11 mouse cellular contexts compared by ENCODE assay signal in genomic region chr2:168678662-168679294, GRCm38 (mm10).
DNase-seq lines count a peak whose midpoint lies in the region; ATAC-seq and TF ChIP-seq lines count a peak whose summit lies in the region.
"Had no signal": no experiment of that assay in that cellular context is flagged by ENCODE, and none has a peak within 500 bp of the region (broad histone marks: within the 10 kb centered on the region; RNA-seq: fewer than 3 reads in every experiment).

No protein-coding gene starts in this region.

- H3K36me3 ChIP-seq in lung, postnatal 0 days (ENCODE audit: insufficient read depth, low read length): no peaks in the 10 kb centered on the region
- H3K36me3 ChIP-seq: G1E had no signal

- no peak for ATAC-seq in lung, postnatal 0 days
- no peak for ATAC-seq in megakaryocyte-erythroid progenitor cell, adult 5-6 weeks (replicated peaks; ENCODE audit: low FRiP score, low TSS enrichment, poor library complexity, severe bottlenecking)

- no peak overlapping the region for H3K4me2 ChIP-seq in lung, postnatal 0 days (replicated peaks; ENCODE audit: low read depth, low read length)
- H3K4me2 ChIP-seq: heart, embryonic 15.5 days; limb, embryonic 15.5 days had no signal

- no peak overlapping the region for H3K4me3 ChIP-seq in lung, postnatal 0 days (ENCODE audit: low read depth, low read length)
- H3K4me3 ChIP-seq: heart, embryonic 15.5 days; limb, embryonic 15.5 days had no signal

- no peak overlapping the region for H3K9ac ChIP-seq in lung, postnatal 0 days (replicated peaks; ENCODE audit: low read depth)
- H3K9ac ChIP-seq: heart, embryonic 15.5 days; limb, embryonic 15.5 days had no signal

- no peaks in the 10 kb centered on the region for H3K27me3 ChIP-seq in lung, postnatal 0 days (replicated peaks; ENCODE audit: insufficient read depth, low read length)
- H3K27me3 ChIP-seq: limb, embryonic 15.5 days had no signal

- H3K27ac ChIP-seq in lung, postnatal 0 days (ENCODE audit: low read length): no peak overlapping the region
- H3K27ac ChIP-seq: heart, embryonic 15.5 days; limb, embryonic 15.5 days had no signal

- H3K4me1 ChIP-seq in lung, postnatal 0 days (ENCODE audit: insufficient read depth, low read depth, low read length): no peaks in the 10 kb centered on the region
- H3K4me1 ChIP-seq: heart, embryonic 15.5 days; limb, embryonic 15.5 days had no signal

- no peaks in the 10 kb centered on the region for H3K9me3 ChIP-seq in lung, postnatal 0 days (ENCODE audit: low read length)
- H3K9me3 ChIP-seq: heart, embryonic 15.5 days; limb, embryonic 15.5 days had no signal

- TF ChIP-seq EP300 in lung, postnatal 0 days (IDR thresholded peaks at IDR 0.05): no peak

- 83% methylated on average over 15 of the region's 15 CpGs for WGBS in lung, postnatal 0 days

- no peak for TF ChIP-seq CTCF in lung, postnatal 0 days (IDR thresholded peaks at IDR 0.05)

- DNase-seq in cerebellum, adult 9-11 months: peak; percentile 92
- DNase-seq in frontal cortex, postnatal 10 days (ENCODE audit: low spot score in 2 of 2): peak; percentile 70 to 84
- peak; percentile 55 to 82 for DNase-seq in left cerebral cortex, adult 9 months (ENCODE audit: low spot score in 2 of 2)
- peak; percentile 77 for DNase-seq in retina, postnatal 1 day
- DNase-seq in embryo, embryonic 9.5 days (ENCODE audit: extremely low spot score): no peak
- no peak for DNase-seq in lung, postnatal 0 days (ENCODE audit: low spot score)
- no peak for DNase-seq in thymus, postnatal 25 days

Comparison
In these comparisons a context has a peak if more than half of its experiments do, and no peak if none do; other contexts are left out.
1. DNase-seq: peak in cerebellum, adult 9-11 months (single experiment), frontal cortex, postnatal 10 days (2 of 2), left cerebral cortex, adult 9 months (2 of 2) and retina, postnatal 1 day (single experiment); none in embryo, embryonic 9.5 days (single experiment), lung, postnatal 0 days (single experiment) and thymus, postnatal 25 days (single experiment).